Mouse (Mus musculus): ENCODE measurements around the gene Soat2. TPM values are rescaled to one million over a fixed set of nuclear protein-coding genes. Genes with fewer than 3 reads are reported as not detected.

The Soat2 gene
- polyA plus RNA-seq, 1 experiment = not detected

DNA sequence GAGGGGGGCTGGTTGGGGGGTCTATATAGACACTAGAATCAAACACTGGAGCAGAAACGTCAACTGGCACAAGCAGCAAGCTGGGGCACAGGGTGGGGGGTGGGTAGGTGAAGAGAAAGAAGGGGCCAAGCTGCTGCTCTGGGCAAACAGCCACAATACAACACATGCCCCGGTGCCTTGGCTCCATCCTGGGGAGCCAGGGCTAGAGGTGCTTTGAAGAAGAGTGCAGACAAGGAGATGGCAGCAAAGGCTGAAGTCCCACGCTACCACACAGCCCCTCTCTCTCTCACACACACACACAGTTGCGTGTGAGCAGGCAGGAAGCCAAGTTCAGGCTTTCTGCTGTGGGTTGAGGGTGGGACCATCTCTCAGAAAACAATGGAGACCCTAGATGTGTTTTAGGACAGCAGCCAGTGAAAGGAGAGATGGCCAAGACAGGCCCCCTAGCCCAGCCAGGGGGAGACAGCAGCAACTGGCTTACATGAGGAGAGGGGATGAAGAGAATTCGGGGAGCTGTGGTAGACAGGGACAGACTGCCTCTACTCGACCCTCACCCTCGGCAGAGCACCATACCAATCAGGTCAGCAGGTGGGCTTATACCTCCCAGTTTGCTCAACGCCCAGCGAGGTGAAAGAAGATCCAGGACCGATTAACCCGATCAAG is 33.4 kb upstream of the Soat2 start:
- H3K27ac ChIP-seq (ENCODE audit: insufficient read depth, low read length) = no peak overlapping the region
- H3K4me3 ChIP-seq (replicated peaks; ENCODE audit: insufficient read depth, low read depth, low read length) = no peak overlapping the region
- no peaks in the 10 kb centered on the region for H3K27me3 ChIP-seq (ENCODE audit: control insufficient read depth, insufficient read depth, low read length)
- no peak for TF ChIP-seq POLR2A (IDR thresholded peaks at IDR 0.05; ENCODE audit: borderline replicate concordance, insufficient read depth, low read length)
- no peak for TF ChIP-seq CTCF (IDR thresholded peaks at IDR 0.05; ENCODE audit: borderline replicate concordance, insufficient read depth, low read depth, low read length)
- WGBS = 32% methylated on average over 11 of the region's 11 CpGs
- peaks cover 74% of the 10 kb centered on the region for H3K4me1 ChIP-seq (ENCODE audit: control insufficient read depth, insufficient read depth, low read length)
- peak; percentile 41 to 55 for DNase-seq

DNA sequence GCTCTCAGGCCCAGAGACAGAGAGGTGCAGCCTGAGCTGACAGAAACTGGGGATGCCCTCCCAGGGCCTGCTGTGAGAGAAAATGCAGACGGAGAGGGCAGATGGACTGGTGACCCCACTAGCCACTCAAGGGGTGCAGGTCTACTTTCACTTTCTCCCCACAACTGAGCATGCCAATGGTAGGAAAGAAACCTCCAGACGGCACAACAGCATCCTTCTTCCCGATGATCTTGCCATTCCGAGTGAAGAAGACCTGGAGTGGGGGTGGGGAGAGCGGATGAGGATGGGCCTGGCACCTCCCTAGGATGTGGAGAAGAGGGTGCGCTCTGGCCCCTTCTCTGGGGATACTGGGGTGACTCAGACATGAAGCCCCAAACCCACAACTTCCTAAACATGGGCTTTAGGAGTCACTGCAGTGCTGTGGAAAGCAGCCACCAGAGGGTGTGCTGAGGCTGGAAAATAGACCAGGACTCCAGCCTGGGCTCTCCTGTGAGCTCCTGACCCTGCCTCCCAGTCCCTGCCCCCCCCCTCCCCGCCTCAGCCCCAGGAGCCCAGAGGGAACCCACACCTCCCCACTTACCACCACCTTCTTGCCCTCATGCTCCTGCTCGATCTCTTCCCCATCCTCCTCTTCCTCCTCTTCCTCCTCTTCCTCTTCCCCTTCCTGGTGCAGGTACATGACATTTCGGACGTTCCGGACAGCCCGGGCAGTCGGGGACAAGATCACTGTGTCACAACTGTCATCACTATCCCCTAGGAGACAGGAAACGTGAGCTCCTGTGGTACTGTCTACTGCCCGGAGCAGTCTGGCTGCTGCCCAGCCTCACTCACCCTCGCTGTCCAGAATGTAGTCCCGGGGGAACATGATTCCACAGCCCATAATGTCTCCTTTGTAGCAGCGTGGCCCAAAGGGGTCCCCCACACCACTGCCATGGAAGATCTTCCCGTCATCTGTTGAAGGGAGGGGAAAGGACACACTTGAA is 32.6 kb upstream of the Soat2 start:
- H3K4me1 ChIP-seq (ENCODE audit: control insufficient read depth, insufficient read depth, low read length) = peaks cover 67% of the 10 kb centered on the region
- TF ChIP-seq POLR2A (IDR thresholded peaks at IDR 0.05; ENCODE audit: borderline replicate concordance, insufficient read depth, low read length) (no peak), CTCF (IDR thresholded peaks at IDR 0.05; ENCODE audit: borderline replicate concordance, insufficient read depth, low read depth, low read length) (peak; percentile 53; the same call in 1 of the 2 replicates)
- 34% methylated on average over 19 of the region's 19 CpGs for WGBS
- no peak overlapping the region for H3K4me3 ChIP-seq (replicated peaks; ENCODE audit: insufficient read depth, low read depth, low read length)
- DNase-seq = peak; percentile 53 to 62
- no peaks in the 10 kb centered on the region for H3K27me3 ChIP-seq (ENCODE audit: control insufficient read depth, insufficient read depth, low read length)
- no peak overlapping the region for H3K27ac ChIP-seq (ENCODE audit: insufficient read depth, low read length)

DNA sequence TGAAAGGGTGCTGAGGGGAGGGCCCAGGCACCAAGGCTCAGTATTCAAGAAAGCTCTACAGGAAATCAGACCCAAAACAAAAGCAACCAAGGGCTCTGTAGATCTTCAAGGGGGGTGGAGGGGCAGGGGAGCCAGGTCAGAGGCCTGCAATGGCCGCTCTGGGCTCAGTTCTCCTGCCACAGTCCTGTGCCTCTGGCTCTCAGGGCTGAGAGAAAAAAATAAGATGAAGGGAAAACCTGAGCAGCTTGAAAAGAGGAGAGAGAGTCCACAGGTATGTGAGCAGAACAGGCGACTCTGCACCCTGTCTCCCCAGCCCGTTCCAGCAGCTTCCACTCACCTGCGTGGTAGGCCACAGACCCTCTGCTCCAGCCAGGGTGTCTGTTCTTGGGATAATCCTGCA is 31.7 kb upstream of the Soat2 start:
- Histone ChIP-seq H3K27ac (ENCODE audit: insufficient read depth, low read length) (no peak overlapping the region), H3K4me1 (ENCODE audit: control insufficient read depth, insufficient read depth, low read length) (peaks cover 64% of the 10 kb centered on the region), H3K27me3 (ENCODE audit: control insufficient read depth, insufficient read depth, low read length) (no peaks in the 10 kb centered on the region), H3K4me3 (replicated peaks; ENCODE audit: insufficient read depth, low read depth, low read length) (no peak overlapping the region)
- WGBS = 86% methylated on average over 4 of the region's 4 CpGs
- TF ChIP-seq POLR2A (IDR thresholded peaks at IDR 0.05; ENCODE audit: borderline replicate concordance, insufficient read depth, low read length) = no peak
- no peak for TF ChIP-seq CTCF (IDR thresholded peaks at IDR 0.05; ENCODE audit: borderline replicate concordance, insufficient read depth, low read depth, low read length)
- DNase-seq = peak in 1 of 2 experiments; percentile 39

DNA sequence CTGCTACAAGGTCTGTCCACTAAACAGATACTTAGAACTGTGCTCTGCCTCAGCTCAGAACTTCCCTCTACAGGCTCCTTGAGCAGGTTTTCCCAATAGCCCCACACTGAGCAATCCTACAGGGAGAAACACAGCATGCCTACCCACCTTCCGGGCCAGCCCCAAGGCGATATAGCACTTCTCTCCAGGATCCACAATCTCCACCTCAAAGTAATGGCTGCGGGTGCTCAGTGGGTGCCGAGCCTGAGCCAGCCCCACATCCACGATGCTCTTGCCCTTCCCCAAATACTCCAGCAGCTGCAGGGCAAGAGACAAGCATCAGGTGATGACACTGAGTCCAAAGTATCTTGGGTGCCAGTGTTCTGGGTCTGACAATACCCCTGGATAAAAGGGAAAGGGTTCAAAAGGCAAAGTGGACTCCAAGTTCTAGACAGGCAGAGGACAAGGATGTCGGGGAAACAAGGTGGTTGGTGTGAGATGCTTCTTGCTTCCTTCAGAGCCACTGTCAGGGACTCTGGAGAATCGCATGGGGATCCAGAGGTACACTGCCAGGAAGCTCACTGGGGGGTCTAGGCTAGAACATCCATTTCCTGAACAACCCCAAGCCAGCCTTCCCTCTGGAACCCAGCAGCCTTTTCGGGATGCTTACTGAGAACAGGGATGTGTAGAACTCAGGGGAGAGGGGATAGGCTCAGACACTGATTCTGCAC is 31.1 kb upstream of the Soat2 start:
- Histone ChIP-seq H3K27ac (ENCODE audit: insufficient read depth, low read length) (peak overlapping the region; percentile 11; the same call in 1 of the 2 replicates), H3K27me3 (ENCODE audit: control insufficient read depth, insufficient read depth, low read length) (no peaks in the 10 kb centered on the region)
- 30% methylated on average over 8 of the region's 8 CpGs for WGBS

DNA sequence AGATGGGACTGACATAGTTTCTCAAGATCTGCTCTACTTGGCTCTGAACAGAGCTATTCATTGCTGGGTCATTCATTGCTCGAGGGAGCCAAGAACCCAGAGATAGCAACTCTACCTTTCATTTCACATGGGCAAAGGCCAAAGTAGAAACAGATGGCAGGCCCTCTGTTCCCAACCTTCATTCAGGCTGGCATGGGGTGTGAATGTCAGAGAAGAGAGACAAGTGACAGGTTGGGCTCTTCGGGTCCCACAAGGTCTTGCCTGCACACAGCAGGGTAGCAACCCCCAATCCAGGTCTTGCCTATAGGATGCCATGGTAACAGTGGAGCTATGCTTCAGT is 30.5 kb upstream of the Soat2 start:
- 5% methylated on average over 2 of the region's 2 CpGs for WGBS

More for the DNA sequence above, 31.1 kb upstream of the Soat2 start:
- Histone ChIP-seq H3K4me3 (replicated peaks; ENCODE audit: insufficient read depth, low read depth, low read length) (no peak overlapping the region), H3K4me1 (ENCODE audit: control insufficient read depth, insufficient read depth, low read length) (peaks cover 64% of the 10 kb centered on the region)
- TF ChIP-seq POLR2A (IDR thresholded peaks at IDR 0.05; ENCODE audit: borderline replicate concordance, insufficient read depth, low read length) (no peak), CTCF (IDR thresholded peaks at IDR 0.05; ENCODE audit: borderline replicate concordance, insufficient read depth, low read depth, low read length) (no peak)
- peak in 1 of 2 experiments; percentile 79 for DNase-seq

DNA sequence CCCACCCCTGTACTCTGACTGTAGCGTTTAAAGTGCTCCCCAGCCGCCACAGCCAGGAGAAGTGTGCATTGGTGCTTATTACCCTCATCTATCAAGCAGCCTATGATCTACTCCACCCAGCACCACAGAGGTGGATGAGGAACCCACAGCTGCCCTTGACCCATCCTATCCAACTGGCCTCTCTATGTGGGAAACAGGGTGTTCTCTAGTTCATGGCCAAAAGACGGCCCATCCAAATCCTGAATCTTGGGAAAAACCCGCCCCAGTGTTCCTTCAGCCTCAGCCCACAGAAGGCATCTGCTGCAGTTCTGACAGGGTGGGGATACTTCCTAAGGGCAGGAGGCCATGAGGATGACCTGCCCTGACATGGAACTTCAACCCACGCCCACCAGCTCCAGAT is 29.8 kb upstream of the Soat2 start:
- 78% methylated on average over 5 of the region's 5 CpGs for WGBS
- H3K4me1 ChIP-seq (ENCODE audit: control insufficient read depth, insufficient read depth, low read length) = peaks cover 56% of the 10 kb centered on the region
- no peaks in the 10 kb centered on the region for H3K27me3 ChIP-seq (ENCODE audit: control insufficient read depth, insufficient read depth, low read length)
- no peak overlapping the region for H3K4me3 ChIP-seq (replicated peaks; ENCODE audit: insufficient read depth, low read depth, low read length)
- no peak for TF ChIP-seq POLR2A (IDR thresholded peaks at IDR 0.05; ENCODE audit: borderline replicate concordance, insufficient read depth, low read length)
- TF ChIP-seq CTCF (IDR thresholded peaks at IDR 0.05; ENCODE audit: borderline replicate concordance, insufficient read depth, low read depth, low read length) = no peak
- H3K27ac ChIP-seq (ENCODE audit: insufficient read depth, low read length) = peak overlapping the region; percentile 60; the same call in 1 of the 2 replicates
- DNase-seq = no peak

More for the DNA sequence above, 30.5 kb upstream of the Soat2 start:
- peak; percentile 88 to 96 for DNase-seq
- Histone ChIP-seq H3K4me3 (replicated peaks; ENCODE audit: insufficient read depth, low read depth, low read length) (no peak overlapping the region), H3K27ac (ENCODE audit: insufficient read depth, low read length) (peak overlapping the region; percentile 60; the same call in 1 of the 2 replicates), H3K4me1 (ENCODE audit: control insufficient read depth, insufficient read depth, low read length) (peaks cover 62% of the 10 kb centered on the region), H3K27me3 (ENCODE audit: control insufficient read depth, insufficient read depth, low read length) (no peaks in the 10 kb centered on the region)
- TF ChIP-seq POLR2A (IDR thresholded peaks at IDR 0.05; ENCODE audit: borderline replicate concordance, insufficient read depth, low read length) (no peak), CTCF (IDR thresholded peaks at IDR 0.05; ENCODE audit: borderline replicate concordance, insufficient read depth, low read depth, low read length) (no peak)

DNA sequence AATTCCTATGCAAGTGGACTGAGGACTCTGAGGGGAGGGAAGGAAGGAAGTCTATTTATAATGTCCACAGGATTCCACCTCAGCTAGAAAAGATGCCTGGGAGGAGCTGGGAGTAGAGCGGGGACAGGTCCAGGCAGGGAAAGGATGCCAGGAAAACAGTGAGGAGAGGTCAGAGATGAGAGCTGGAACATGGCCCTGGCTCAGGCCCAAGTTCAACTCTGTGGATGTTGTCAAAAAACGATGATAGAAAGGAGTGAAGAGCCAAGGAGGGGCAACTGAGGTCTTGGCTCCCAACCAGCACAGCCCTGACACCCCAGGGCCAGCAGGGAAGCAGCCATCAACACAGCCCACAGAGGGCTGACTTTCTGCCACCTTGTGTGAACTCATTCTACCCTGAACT is 24.0 kb upstream of the Soat2 start:
- peak; percentile 86 to 89 for DNase-seq
- 0% methylated on average over 2 of the region's 2 CpGs for WGBS
- TF ChIP-seq CTCF (IDR thresholded peaks at IDR 0.05; ENCODE audit: borderline replicate concordance, insufficient read depth, low read depth, low read length) = no peak
- no peak for TF ChIP-seq POLR2A (IDR thresholded peaks at IDR 0.05; ENCODE audit: borderline replicate concordance, insufficient read depth, low read length)
- H3K27me3 ChIP-seq (ENCODE audit: control insufficient read depth, insufficient read depth, low read length) = no peaks in the 10 kb centered on the region
- H3K4me3 ChIP-seq (replicated peaks; ENCODE audit: insufficient read depth, low read depth, low read length) = no peak overlapping the region
- no peak overlapping the region; the same call in 1 of the 2 replicates for H3K27ac ChIP-seq (ENCODE audit: insufficient read depth, low read length)
- H3K4me1 ChIP-seq (ENCODE audit: control insufficient read depth, insufficient read depth, low read length) = peaks cover 19% of the 10 kb centered on the region; the same call in 1 of the 2 replicates

Data from cerebellum, adult 2 months (tissue).